12 mouse cellular contexts compared by ENCODE assay signal in genomic region chr9:32156706-32157105, GRCm38 (mm10).
"Had no signal": no experiment of that assay in that cellular context is flagged by ENCODE, and none has a peak within 500 bp of the region (broad histone marks: within the 10 kb centered on the region; RNA-seq: fewer than 3 reads in every experiment).

No protein-coding gene starts in this region.

- H3K36me3 ChIP-seq: neural tube, embryonic 13.5 days had no signal

- H3K4me2 ChIP-seq: limb, embryonic 15.5 days; midbrain, embryonic 12.5 days; neural tube, embryonic 13.5 days had no signal

- H3K27ac ChIP-seq: left cerebral cortex, adult 2 months; limb, embryonic 15.5 days; liver, embryonic 14.5 days; midbrain, embryonic 12.5 days; neural tube, embryonic 13.5 days had no signal

- H3K27me3 ChIP-seq: limb, embryonic 15.5 days; midbrain, embryonic 12.5 days; neural tube, embryonic 13.5 days had no signal

- H3K9me3 ChIP-seq: limb, embryonic 15.5 days; midbrain, embryonic 12.5 days; neural tube, embryonic 13.5 days had no signal

- DNase-seq: lung, adult 18-20 months; retina, postnatal 1 day; right cerebral cortex, postnatal 4 days; spleen, adult 18-20 months; thymus, adult 18-20 months; thymus, postnatal 14 days had no signal

- H3K4me1 ChIP-seq: limb, embryonic 15.5 days; midbrain, embryonic 12.5 days; neural tube, embryonic 13.5 days had no signal

- ATAC-seq: midbrain, embryonic 16.5 days had no signal

- H3K9ac ChIP-seq: limb, embryonic 15.5 days; liver, embryonic 14.5 days; midbrain, embryonic 12.5 days; neural tube, embryonic 13.5 days had no signal

- H3K4me3 ChIP-seq: left cerebral cortex, adult 2 months; limb, embryonic 15.5 days; midbrain, embryonic 12.5 days; neural tube, embryonic 13.5 days had no signal
